Mouse (Mus musculus): ENCODE measurements around the gene Nop10. TPM values are rescaled to one million over a fixed set of nuclear protein-coding genes. Genes with fewer than 3 reads are reported as not detected.

Gene Nop10
- total RNA-seq, 2 experiments from 2014 or later: 53.6 to 59.6 TPM

Other genes with a start within 250 kb of the Nop10 start
- gene Olfr1310, start 249.2 kb upstream of the Nop10 start, total RNA-seq (2021): not detected
- gene Olfr1311, start 237.5 kb upstream of the Nop10 start, total RNA-seq (2021): not detected
- gene Olfr1312, start 211.7 kb upstream of the Nop10 start, total RNA-seq (2021): not detected
- not detected for gene Olfr1313, start 184.1 kb upstream of the Nop10 start, total RNA-seq (2021)
- not detected for gene Olfr1314, start 165.1 kb upstream of the Nop10 start, total RNA-seq (2021)
- not detected for gene Olfr1315-ps1, start 146.5 kb upstream of the Nop10 start, total RNA-seq (2021)
- gene Olfr1316, start 126.9 kb upstream of the Nop10 start, total RNA-seq (2021): not detected
- not detected for gene Olfr1317, start 121.6 kb upstream of the Nop10 start, total RNA-seq (2021)
- not detected for gene Olfr1318, start 107.7 kb upstream of the Nop10 start, total RNA-seq (2021)
- 10 to 100 TPM; 78.7 to 95.6 TPM for gene Lpcat4, start 22.5 kb upstream of the Nop10 start, total RNA-seq (2021)
- not detected for gene Nutm1, start 2.6 kb upstream of the Nop10 start, total RNA-seq (2021)
- gene Slc12a6, start 3.9 kb downstream of the Nop10 start, total RNA-seq (2021): 100 to 1,000 TPM in 1 of 2 experiments, 10 to 100 TPM in 1; 94.4 to 109 TPM
- 1 to 10 TPM in 1 of 2 experiments, under 1 TPM in 1; 0.54 to 5.3 TPM for gene Gm21985, start 4.4 kb downstream of the Nop10 start, total RNA-seq (2021)
- 100 to 1,000 TPM; 141 to 144 TPM for gene Emc4, start 106.1 kb downstream of the Nop10 start, total RNA-seq (2021)
- gene Katnbl1, start 117.3 kb downstream of the Nop10 start, total RNA-seq (2021): 10 to 100 TPM; 10.4 to 12.5 TPM
- gene Emc7, start 193.1 kb downstream of the Nop10 start, total RNA-seq (2021): 10 to 100 TPM; 44.4 to 46.2 TPM
- 10 to 100 TPM in 1 of 2 experiments, 1 to 10 TPM in 1; 4.2 to 10.5 TPM for gene Chrm5, start 218.8 kb downstream of the Nop10 start, total RNA-seq (2021)
- 1 to 10 TPM; 8.1 to 9.5 TPM for gene Aven, start 231.0 kb downstream of the Nop10 start, total RNA-seq (2021)